Mouse (Mus musculus): ENCODE measurements around the gene Lyz2. TPM values are rescaled to one million over a fixed set of nuclear protein-coding genes. Genes with fewer than 3 reads are reported as not detected.

Gene Lyz2
- polyA plus RNA-seq (2017; shearing (Covaris generic)) = 18.1 TPM

GRCm38 (mm10) chr10:117282049-117282448 lies at the start of gene Lyz2:
Gene Lyz2, minus strand, starts transcription at chr10:117282321.

GRCm38 (mm10) chr10:117292671-117293070 lies 10.6 kb upstream of the Lyz2 start, which contains the start of gene Lyz1:
Gene Lyz1, minus strand, starts transcription at chr10:117292868.

GRCm38 (mm10) chr10:117238603-117239002 lies 43.5 kb downstream of the Lyz2 start, which contains the start of gene 9530003J23Rik:
Gene 9530003J23Rik, minus strand, starts transcription at chr10:117238703.

Other genes with a start within 250 kb of the Lyz2 start
- gene Lrrc10, start 237.0 kb downstream of the Lyz2 start, polyA plus RNA-seq (2017; shearing (Covaris generic)) = not detected
- 192 TPM for gene Cct2, start 218.5 kb downstream of the Lyz2 start, polyA plus RNA-seq (2017; shearing (Covaris generic))
- 33.4 TPM for gene Frs2, start 133.8 kb downstream of the Lyz2 start, polyA plus RNA-seq (2017; shearing (Covaris generic))
- 53.9 TPM for gene Yeats4, start 57.8 kb downstream of the Lyz2 start, polyA plus RNA-seq (2017; shearing (Covaris generic))
- 0.26 TPM for gene 9530003J23Rik, start 43.6 kb downstream of the Lyz2 start, polyA plus RNA-seq (2017; shearing (Covaris generic))
- not detected for gene Lyz1, start 10.5 kb upstream of the Lyz2 start, polyA plus RNA-seq (2017; shearing (Covaris generic))
- gene Cpsf6, start 97.7 kb upstream of the Lyz2 start, polyA plus RNA-seq (2017; shearing (Covaris generic)) = 157 TPM

Data from inflammation-experienced regulatory T-cells, adult 16 weeks (primary cell).